Mouse (Mus musculus): ENCODE measurements at regions not wholly inside any gene's neighbourhood (a gene's known extent, or its start where the extent isn't known, plus 50 kb on each side); places are given as distances from the start of the nearest gene placed in this dataset.
A peak's percentile ranks its signal among the peaks of the same experiment; 100 is the strongest.

- Histone ChIP-seq H3K27ac (replicated peaks) (peak overlapping the region; percentile 65), H3K9me3 (replicated peaks) (no peaks in the 10 kb centered on the region), H3K4me1 (peaks cover 47% of the 10 kb centered on the region), H3K9ac (no peak overlapping the region), H3K4me2 (replicated peaks) (no peak overlapping the region), H3K4me3 (replicated peaks) (no peak overlapping the region), H3K27me3 (no peaks in the 10 kb centered on the region), H3K36me3 (no peaks in the 10 kb centered on the region)
- 45% methylated on average over 6 of the region's 6 CpGs for WGBS
- no peak; the same call in 1 of the 2 replicates for ATAC-seq (ENCODE audit: insufficient number of reproducible peaks, low FRiP score, low TSS enrichment, low read depth)
Measured at GRCm38 (mm10) chr8:126685365-126685764, 91.6 kb upstream of the Irf2bp2 start.

- H3K9me3 ChIP-seq (replicated peaks) = no peaks in the 10 kb centered on the region
- H3K4me3 ChIP-seq (replicated peaks) = no peak overlapping the region
- H3K27ac ChIP-seq (replicated peaks) = peak overlapping the region; percentile 73
- H3K4me2 ChIP-seq (replicated peaks) = no peak overlapping the region
- no peak overlapping the region for H3K9ac ChIP-seq
- no peaks in the 10 kb centered on the region for H3K36me3 ChIP-seq
- WGBS = 38% methylated on average over 4 of the region's 4 CpGs
- H3K27me3 ChIP-seq = no peaks in the 10 kb centered on the region
- peaks cover 47% of the 10 kb centered on the region for H3K4me1 ChIP-seq
- ATAC-seq (ENCODE audit: insufficient number of reproducible peaks, low FRiP score, low TSS enrichment, low read depth) = no peak
Measured at GRCm38 (mm10) chr8:126683950-126684349, 90.2 kb upstream of the Irf2bp2 start.

GRCm38 (mm10) chr8:126683555-126683947 lies 89.8 kb upstream of the Irf2bp2 start:
- H3K4me1 ChIP-seq = peaks cover 48% of the 10 kb centered on the region
- no peak for ATAC-seq (ENCODE audit: insufficient number of reproducible peaks, low FRiP score, low TSS enrichment, low read depth)
- H3K4me2 ChIP-seq (replicated peaks) = no peak overlapping the region
- H3K9ac ChIP-seq = no peak overlapping the region
- 55% methylated on average over 2 of the region's 2 CpGs for WGBS
- no peaks in the 10 kb centered on the region for H3K27me3 ChIP-seq
- no peak overlapping the region for H3K4me3 ChIP-seq (replicated peaks)
- H3K27ac ChIP-seq (replicated peaks) = peak overlapping the region; percentile 90
- no peaks in the 10 kb centered on the region for H3K9me3 ChIP-seq (replicated peaks)
- H3K36me3 ChIP-seq = no peaks in the 10 kb centered on the region

- H3K9ac ChIP-seq = no peak overlapping the region
- H3K4me3 ChIP-seq (replicated peaks) = no peak overlapping the region
- 0 out of 2 replicates have a peak, but pooled peaks have one; percentile 39 for ATAC-seq (ENCODE audit: insufficient number of reproducible peaks, low FRiP score, low TSS enrichment, low read depth)
- H3K4me2 ChIP-seq (replicated peaks) = no peak overlapping the region
- WGBS = 46% methylated on average over 9 of the region's 9 CpGs
- no peaks in the 10 kb centered on the region for H3K36me3 ChIP-seq
- H3K4me1 ChIP-seq = peaks cover 53% of the 10 kb centered on the region
- no peaks in the 10 kb centered on the region for H3K9me3 ChIP-seq (replicated peaks)
- peak overlapping the region; percentile 90 for H3K27ac ChIP-seq (replicated peaks)
- H3K27me3 ChIP-seq = no peaks in the 10 kb centered on the region
Measured at GRCm38 (mm10) chr8:126682817-126683554, 89.2 kb upstream of the Irf2bp2 start.

- peaks cover 53% of the 10 kb centered on the region for H3K4me1 ChIP-seq
Measured at GRCm38 (mm10) chr8:126681948-126682651, 88.3 kb upstream of the Irf2bp2 start.

GRCm38 (mm10) chr8:126678004-126678751 lies 84.4 kb upstream of the Irf2bp2 start:
- WGBS = 66% methylated on average over 13 of the region's 13 CpGs
- Histone ChIP-seq H3K36me3 (no peaks in the 10 kb centered on the region), H3K9me3 (replicated peaks) (no peaks in the 10 kb centered on the region), H3K4me1 (peaks cover 24% of the 10 kb centered on the region), H3K27ac (replicated peaks) (no peak overlapping the region), H3K9ac (no peak overlapping the region), H3K4me2 (replicated peaks) (no peak overlapping the region), H3K27me3 (no peaks in the 10 kb centered on the region), H3K4me3 (replicated peaks) (no peak overlapping the region)
- ATAC-seq (ENCODE audit: insufficient number of reproducible peaks, low FRiP score, low TSS enrichment, low read depth) = no peak

More at GRCm38 (mm10) chr8:126681948-126682651, 88.3 kb upstream of the Irf2bp2 start:
- 25% methylated on average over 6 of the region's 6 CpGs for WGBS
- Histone ChIP-seq H3K9me3 (replicated peaks) (no peaks in the 10 kb centered on the region), H3K36me3 (no peaks in the 10 kb centered on the region), H3K9ac (no peak overlapping the region), H3K4me2 (replicated peaks) (no peak overlapping the region), H3K27ac (replicated peaks) (peak overlapping the region; percentile 90), H3K27me3 (no peaks in the 10 kb centered on the region), H3K4me3 (replicated peaks) (no peak overlapping the region)
- ATAC-seq (ENCODE audit: insufficient number of reproducible peaks, low FRiP score, low TSS enrichment, low read depth) = no peak; the same call in 1 of the 2 replicates

GRCm38 (mm10) chr8:126675153-126675552 lies 81.4 kb upstream of the Irf2bp2 start:
- ATAC-seq (ENCODE audit: insufficient number of reproducible peaks, low FRiP score, low TSS enrichment, low read depth) = no peak
- Histone ChIP-seq H3K4me1 (peaks cover 15% of the 10 kb centered on the region), H3K4me3 (replicated peaks) (no peak overlapping the region), H3K27me3 (no peaks in the 10 kb centered on the region), H3K9ac (no peak overlapping the region), H3K36me3 (no peaks in the 10 kb centered on the region), H3K27ac (replicated peaks) (no peak overlapping the region), H3K4me2 (replicated peaks) (no peak overlapping the region), H3K9me3 (replicated peaks) (no peaks in the 10 kb centered on the region)
- WGBS = 83% methylated on average over 2 of the region's 2 CpGs

GRCm38 (mm10) chr8:126673038-126673740 lies 79.4 kb upstream of the Irf2bp2 start:
- no peak for ATAC-seq (ENCODE audit: insufficient number of reproducible peaks, low FRiP score, low TSS enrichment, low read depth)
- Histone ChIP-seq H3K9me3 (replicated peaks) (no peaks in the 10 kb centered on the region), H3K36me3 (no peaks in the 10 kb centered on the region), H3K4me2 (replicated peaks) (no peak overlapping the region), H3K27me3 (no peaks in the 10 kb centered on the region), H3K27ac (replicated peaks) (no peak overlapping the region; the same call in 1 of the 2 replicates), H3K4me3 (replicated peaks) (no peak overlapping the region), H3K4me1 (peaks cover 29% of the 10 kb centered on the region), H3K9ac (no peak overlapping the region)
- 54% methylated on average over 9 of the region's 9 CpGs for WGBS

GRCm38 (mm10) chr8:126671594-126671993 lies 77.8 kb upstream of the Irf2bp2 start:
- H3K9me3 ChIP-seq (replicated peaks) = no peaks in the 10 kb centered on the region
- ATAC-seq (ENCODE audit: insufficient number of reproducible peaks, low FRiP score, low TSS enrichment, low read depth) = no peak
- no peak overlapping the region for H3K27ac ChIP-seq (replicated peaks)
- no peaks in the 10 kb centered on the region for H3K27me3 ChIP-seq
- no peak overlapping the region for H3K4me3 ChIP-seq (replicated peaks)
- H3K4me2 ChIP-seq (replicated peaks) = no peak overlapping the region
- H3K4me1 ChIP-seq = peaks cover 43% of the 10 kb centered on the region
- H3K36me3 ChIP-seq = no peaks in the 10 kb centered on the region
- WGBS = 90% methylated on average over 11 of the region's 11 CpGs
- no peak overlapping the region for H3K9ac ChIP-seq

GRCm38 (mm10) chr8:126669919-126670318 lies 76.1 kb upstream of the Irf2bp2 start:
- Histone ChIP-seq H3K4me1 (peaks cover 54% of the 10 kb centered on the region), H3K36me3 (no peaks in the 10 kb centered on the region), H3K9ac (no peak overlapping the region), H3K4me3 (replicated peaks) (no peak overlapping the region), H3K27me3 (no peaks in the 10 kb centered on the region), H3K4me2 (replicated peaks) (no peak overlapping the region), H3K27ac (replicated peaks) (peak overlapping the region; percentile 99), H3K9me3 (replicated peaks) (no peaks in the 10 kb centered on the region)
- 74% methylated on average over 9 of the region's 9 CpGs for whole genome bisulfite sequencing
- ATAC-seq (ENCODE audit: insufficient number of reproducible peaks, low FRiP score, low TSS enrichment, low read depth) = no peak

GRCm38 (mm10) chr8:126669154-126669553 lies 75.4 kb upstream of the Irf2bp2 start:
- Histone ChIP-seq H3K4me2 (replicated peaks) (no peak overlapping the region), H3K4me1 (peaks cover 62% of the 10 kb centered on the region), H3K36me3 (no peaks in the 10 kb centered on the region), H3K9ac (no peak overlapping the region), H3K4me3 (replicated peaks) (no peak overlapping the region), H3K9me3 (replicated peaks) (no peaks in the 10 kb centered on the region), H3K27ac (replicated peaks) (peak overlapping the region; percentile 99), H3K27me3 (no peaks in the 10 kb centered on the region)
- no peak for ATAC-seq (ENCODE audit: insufficient number of reproducible peaks, low FRiP score, low TSS enrichment, low read depth)
- 60% methylated on average over 6 of the region's 6 CpGs for whole genome bisulfite sequencing
